Mouse (Mus musculus): ENCODE measurements around the gene Hacl1. TPM values are rescaled to one million over a fixed set of nuclear protein-coding genes. Genes with fewer than 3 reads are reported as not detected.

Gene Hacl1
- total RNA-seq, 1 experiment from 2014 or later: 19.1 TPM

- no peak for ATAC-seq (ENCODE audit: extremely low read depth, insufficient number of reproducible peaks, low FRiP score, poor library complexity, severe bottlenecking)
These were observed 46.4 kb downstream of the Hacl1 start for GRCm38 (mm10) chr14:31594693-31595092.

DNA sequence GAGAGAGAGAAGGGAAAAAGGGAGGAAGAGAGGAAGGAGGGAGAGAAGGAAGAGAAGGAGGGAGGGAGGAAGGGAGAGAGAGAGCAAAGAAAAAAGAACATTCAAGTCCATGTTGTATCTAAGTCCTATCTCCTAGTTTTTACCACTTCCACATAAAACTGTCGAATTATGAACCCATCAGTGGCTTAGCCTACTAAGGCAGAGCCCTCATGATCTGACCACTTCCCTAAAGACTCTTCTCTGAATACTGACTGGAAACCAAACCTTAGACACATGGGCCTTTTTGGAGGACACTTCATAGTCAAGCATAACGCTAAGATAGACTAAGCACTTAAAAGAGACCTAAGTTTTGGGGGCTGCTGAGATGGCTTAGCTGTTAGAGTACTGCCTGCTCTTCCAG lies 48.0 kb downstream of the Hacl1 start:
- no peak for ATAC-seq (ENCODE audit: extremely low read depth, insufficient number of reproducible peaks, low FRiP score, poor library complexity, severe bottlenecking)

GRCm38 (mm10) chr14:31591243-31591642 lies 49.8 kb downstream of the Hacl1 start, which contains the start of gene Colq:
TSS of gene Colq (minus strand) at chr14:31591343.
- no peak for ATAC-seq (ENCODE audit: extremely low read depth, insufficient number of reproducible peaks, low FRiP score, poor library complexity, severe bottlenecking)

DNA sequence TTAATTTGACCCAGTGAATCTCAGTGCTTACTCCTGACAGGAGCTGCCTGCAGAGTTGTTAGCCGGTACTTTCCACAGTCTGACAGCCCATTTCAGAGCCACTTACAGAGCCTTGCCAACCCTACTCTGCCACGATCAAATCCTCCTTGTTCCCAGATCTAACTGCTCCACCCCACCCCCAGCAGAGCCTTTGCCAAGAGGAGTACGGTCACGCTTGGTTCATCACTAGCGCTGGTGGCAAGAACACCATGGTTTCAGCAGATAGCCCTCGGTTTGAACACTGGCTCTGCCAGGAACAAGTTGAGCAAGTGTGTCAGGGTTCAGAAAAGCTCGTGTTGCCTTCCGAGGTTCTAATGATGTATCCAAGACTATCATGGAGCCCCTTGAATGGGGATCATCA lies 54.6 kb downstream of the Hacl1 start:
- no peak for ATAC-seq (ENCODE audit: extremely low read depth, insufficient number of reproducible peaks, low FRiP score, poor library complexity, severe bottlenecking)

GRCm38 (mm10) chr14:31583082-31583481 lies 58.0 kb downstream of the Hacl1 start:
- ATAC-seq (ENCODE audit: extremely low read depth, insufficient number of reproducible peaks, low FRiP score, poor library complexity, severe bottlenecking): no peak

DNA sequence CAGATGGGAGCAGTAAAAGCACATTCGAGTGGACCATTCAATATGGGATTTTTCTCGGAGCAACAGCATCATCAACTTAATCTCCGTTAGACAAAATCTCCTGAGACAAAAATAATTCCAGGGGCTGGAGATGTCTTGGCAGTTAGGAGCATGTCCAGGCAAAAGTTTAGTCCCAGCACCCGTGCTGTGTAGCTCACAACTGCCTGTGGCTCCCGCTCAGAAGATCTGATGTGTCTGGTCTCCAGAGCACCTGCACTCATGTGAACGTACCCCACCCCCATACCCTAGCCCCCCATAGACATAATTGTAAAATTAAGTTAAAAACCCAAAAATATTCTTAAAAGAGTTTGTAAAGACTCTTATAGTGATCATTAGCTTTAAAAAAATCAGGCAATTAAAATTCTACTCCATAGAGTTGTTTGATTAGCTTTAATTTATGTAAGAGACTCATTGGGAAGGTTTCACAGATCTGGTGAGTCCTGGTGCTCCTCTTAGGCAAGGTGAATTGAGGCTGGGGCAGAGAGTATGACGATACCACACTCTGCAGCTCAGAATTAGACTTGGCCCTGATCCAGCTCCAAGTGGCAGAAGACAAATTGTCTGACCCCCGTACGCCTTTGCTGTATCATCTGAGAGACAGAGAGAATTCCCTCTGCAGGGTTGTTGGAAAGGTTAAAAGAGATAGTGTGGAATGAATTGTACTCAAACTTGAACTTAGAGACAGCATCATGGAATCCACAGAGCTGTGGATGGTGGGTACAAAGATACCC lies 62.9 kb downstream of the Hacl1 start:
- no peak for ATAC-seq (ENCODE audit: extremely low read depth, insufficient number of reproducible peaks, low FRiP score, poor library complexity, severe bottlenecking)

DNA sequence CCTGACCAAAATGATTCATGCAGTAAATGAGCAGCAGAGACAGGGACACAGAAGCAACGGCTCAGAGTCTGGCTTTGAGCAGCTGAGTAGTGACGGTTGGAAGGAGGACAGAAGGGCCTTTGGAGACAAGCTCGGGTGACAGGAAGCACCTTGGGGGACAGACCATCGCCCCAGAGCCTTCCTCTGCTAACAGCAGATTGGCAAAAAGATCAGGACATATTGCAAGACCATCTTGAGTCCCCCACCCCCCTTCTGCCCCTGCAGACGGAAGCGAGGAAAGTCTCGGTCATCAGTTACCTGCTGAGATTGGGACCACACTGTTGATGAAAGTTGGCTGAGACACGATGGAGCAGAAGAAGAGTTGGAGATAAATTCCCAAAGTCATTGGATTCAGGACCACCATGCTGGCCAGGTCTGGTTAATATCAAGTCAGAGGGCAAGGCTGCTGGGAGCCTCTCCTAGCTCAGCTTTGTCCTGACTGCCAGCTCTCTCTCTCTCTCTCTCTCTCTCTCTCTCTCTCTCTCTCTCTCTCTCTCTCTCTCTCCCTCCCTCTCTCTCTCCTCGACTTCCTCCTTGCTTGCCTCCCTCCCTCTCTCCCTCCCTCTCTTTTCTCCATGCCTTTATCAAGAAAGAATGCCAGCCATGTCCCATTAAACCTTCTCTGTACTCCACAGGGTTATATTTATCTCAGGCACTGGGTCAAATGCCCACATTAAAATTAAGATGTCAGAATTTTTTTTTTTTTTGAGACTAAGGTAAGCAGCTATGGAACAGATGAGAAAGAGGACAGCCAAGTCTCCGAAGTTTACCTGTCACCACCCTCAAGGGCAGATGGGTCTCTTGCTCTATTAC lies 64.0 kb downstream of the Hacl1 start:
- ATAC-seq (ENCODE audit: extremely low read depth, insufficient number of reproducible peaks, low FRiP score, poor library complexity, severe bottlenecking): no peak

GRCm38 (mm10) chr14:31575866-31576265 lies 65.2 kb downstream of the Hacl1 start:
- ATAC-seq (ENCODE audit: extremely low read depth, insufficient number of reproducible peaks, low FRiP score, poor library complexity, severe bottlenecking): no peak

GRCm38 (mm10) chr14:31574903-31575665 lies 66.0 kb downstream of the Hacl1 start:
- no peak for ATAC-seq (ENCODE audit: extremely low read depth, insufficient number of reproducible peaks, low FRiP score, poor library complexity, severe bottlenecking)

DNA sequence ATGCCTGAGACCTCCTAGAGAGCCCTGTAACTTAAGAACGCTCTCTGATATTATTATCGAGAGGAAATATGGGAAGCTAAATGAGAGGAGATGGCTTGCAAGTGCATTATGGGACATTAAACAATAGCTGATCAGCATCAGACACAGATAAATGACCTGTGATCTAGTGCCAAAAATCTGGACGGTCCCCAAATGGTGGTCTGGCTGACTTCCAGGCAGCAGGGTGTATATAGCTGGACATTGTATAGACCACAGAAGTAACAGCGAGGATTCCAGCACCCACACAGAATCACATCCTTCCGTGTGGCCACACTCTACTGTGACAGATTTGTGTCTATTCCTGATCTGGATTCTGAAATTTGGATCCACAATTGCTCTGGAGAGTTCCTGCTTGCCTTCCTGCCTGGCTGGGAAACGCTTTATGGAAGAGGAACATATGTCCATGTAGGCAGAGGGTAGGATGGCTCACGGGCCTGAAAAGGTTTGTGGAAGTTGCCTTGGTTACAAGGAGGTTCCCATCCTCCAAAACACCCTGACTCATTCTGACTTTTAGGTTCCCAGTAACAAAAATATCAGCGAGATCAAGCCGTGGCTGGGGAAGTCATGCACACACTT lies 68.4 kb downstream of the Hacl1 start:
- ATAC-seq (ENCODE audit: extremely low read depth, insufficient number of reproducible peaks, low FRiP score, poor library complexity, severe bottlenecking): no peak

DNA sequence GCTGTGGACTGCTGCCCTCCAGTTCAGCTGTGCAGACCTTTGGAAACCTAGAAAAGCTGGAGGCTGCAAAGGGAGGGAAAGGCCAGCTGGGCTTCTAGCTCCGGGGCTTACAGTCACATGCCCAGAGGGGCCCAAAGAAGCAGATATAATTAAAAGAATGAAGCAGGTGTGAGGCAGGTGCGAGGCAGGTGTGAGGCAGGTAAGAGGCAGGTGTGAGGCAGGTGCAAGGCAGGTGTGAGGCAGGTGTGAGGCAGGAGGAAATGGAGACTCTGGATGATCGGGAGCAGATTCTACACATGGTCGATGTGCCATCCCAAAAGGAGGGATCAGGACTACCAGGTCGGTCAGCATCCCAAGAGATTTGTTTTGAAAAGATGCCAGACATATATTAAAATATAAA lies 69.7 kb downstream of the Hacl1 start:
- no peak for ATAC-seq (ENCODE audit: extremely low read depth, insufficient number of reproducible peaks, low FRiP score, poor library complexity, severe bottlenecking)

DNA sequence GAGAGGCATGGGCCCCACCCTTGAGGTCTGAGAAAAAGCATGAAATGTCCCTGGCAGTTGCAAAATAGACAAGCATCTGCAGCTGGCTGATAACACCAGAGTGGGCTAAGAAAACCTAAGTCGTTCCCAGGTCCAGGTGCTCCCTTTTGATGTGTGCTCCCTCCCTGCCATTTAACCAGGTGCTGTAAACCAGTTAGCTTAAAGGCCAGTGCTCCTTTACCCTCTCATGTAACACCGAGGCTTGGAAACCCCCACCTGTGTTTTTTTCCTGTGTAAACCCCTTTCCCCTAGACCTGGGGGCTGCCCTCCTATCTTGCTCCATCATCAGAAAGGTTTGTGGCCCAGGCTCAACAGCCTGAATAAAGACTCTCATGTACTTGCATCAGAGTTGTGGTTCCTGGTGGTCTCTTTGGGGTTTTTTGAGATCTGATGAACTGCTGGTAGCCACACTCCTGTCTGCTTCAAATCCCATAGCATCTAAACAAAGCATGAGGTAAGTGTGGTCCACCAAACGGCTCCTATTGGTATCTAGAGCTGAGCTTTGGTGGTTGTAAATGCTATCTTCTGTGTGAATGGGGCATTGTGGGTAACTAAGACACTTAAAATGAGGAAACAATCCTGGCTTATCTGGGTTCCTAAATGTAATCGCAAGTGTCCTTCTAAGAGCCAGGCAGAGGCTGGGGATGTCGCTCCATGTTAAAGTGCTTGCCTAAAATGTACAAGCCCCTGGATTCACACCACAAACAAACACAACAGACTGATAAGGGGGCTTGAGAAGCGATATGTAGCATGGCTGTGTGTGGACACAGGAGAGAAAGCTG lies 70.7 kb downstream of the Hacl1 start:
- ATAC-seq (ENCODE audit: extremely low read depth, insufficient number of reproducible peaks, low FRiP score, poor library complexity, severe bottlenecking): no peak

DNA sequence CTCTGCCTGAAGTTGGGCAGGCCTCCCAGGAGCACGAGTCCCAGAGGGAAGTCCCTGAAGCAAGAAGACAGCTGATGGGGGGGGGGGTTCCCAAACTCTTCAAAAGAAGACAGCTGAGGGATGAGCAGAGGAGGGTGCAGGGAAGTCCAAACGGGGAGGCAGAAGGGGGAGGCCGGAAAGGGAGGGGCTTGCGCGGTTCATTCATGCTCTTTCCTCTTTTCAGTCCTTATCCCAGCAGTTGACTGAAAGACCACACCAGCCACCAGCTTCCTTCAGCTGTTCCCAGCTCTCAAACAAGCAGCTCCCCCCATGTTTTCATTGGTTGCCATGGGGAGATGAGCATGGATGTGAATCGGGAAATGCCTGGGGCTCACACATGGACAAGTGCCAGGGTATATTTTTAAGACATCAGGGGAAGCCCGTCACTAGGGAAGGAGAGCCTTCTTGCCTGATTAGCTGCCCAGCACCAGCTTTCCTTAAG lies 71.9 kb downstream of the Hacl1 start:
- ATAC-seq (ENCODE audit: extremely low read depth, insufficient number of reproducible peaks, low FRiP score, poor library complexity, severe bottlenecking): no peak

GRCm38 (mm10) chr14:31565478-31566212 lies 75.4 kb downstream of the Hacl1 start:
- no peak for ATAC-seq (ENCODE audit: extremely low read depth, insufficient number of reproducible peaks, low FRiP score, poor library complexity, severe bottlenecking)

GRCm38 (mm10) chr14:31564452-31565179 lies 76.5 kb downstream of the Hacl1 start:
- no peak for ATAC-seq (ENCODE audit: extremely low read depth, insufficient number of reproducible peaks, low FRiP score, poor library complexity, severe bottlenecking)

DNA sequence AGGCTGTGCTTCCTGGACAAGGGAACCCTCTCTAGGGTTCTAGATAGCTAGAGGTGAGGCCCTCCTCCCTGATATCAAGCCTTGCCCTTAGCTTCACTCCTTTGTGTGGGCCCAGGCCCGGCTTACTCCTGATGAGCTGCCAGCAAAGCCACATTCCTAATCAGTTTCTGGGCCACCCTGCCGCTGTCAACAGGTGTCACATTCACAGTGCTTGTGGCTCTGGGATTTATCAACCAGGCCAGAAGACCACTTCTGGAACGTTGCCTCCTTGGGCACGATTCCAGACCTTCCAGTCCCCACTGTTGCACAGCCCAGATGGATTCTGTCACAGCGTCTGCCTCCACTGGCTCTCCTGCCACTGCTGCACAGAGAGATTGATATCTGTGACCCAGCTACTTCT lies 80.2 kb downstream of the Hacl1 start:
- no peak for ATAC-seq (ENCODE audit: extremely low read depth, insufficient number of reproducible peaks, low FRiP score, poor library complexity, severe bottlenecking)

- ATAC-seq (ENCODE audit: extremely low read depth, insufficient number of reproducible peaks, low FRiP score, poor library complexity, severe bottlenecking): no peak
These were observed 81.9 kb downstream of the Hacl1 start for GRCm38 (mm10) chr14:31559216-31559615.
